Mouse (Mus musculus) right cerebral cortex, postnatal 10 days (tissue): ENCODE measurements around the gene Cdc6.

ENCODE experiments used
- DNase-seq, 2 experiments: peaks; one replicate each; pipeline ENCODE4 v3.0.0; 2021; ENCODE audit warnings: low spot score in 2 of 2

Gene Cdc6

GRCm38 (mm10) chr11:98961051-98961592 is 53.5 kb downstream of the Cdc6 start:
- no peak for DNase-seq

GRCm38 (mm10) chr11:98961766-98962165 is 54.2 kb downstream of the Cdc6 start:
- DNase-seq = no peak

GRCm38 (mm10) chr11:98962421-98963095 is 55.0 kb downstream of the Cdc6 start:
- DNase-seq = no peak

- DNase-seq = peak; percentile 88 to 89
Observed at GRCm38 (mm10) chr11:98963191-98964021, 55.8 kb downstream of the Cdc6 start.

GRCm38 (mm10) chr11:98964201-98964615 is 56.6 kb downstream of the Cdc6 start:
- DNase-seq = no peak

- DNase-seq = no peak
Observed at GRCm38 (mm10) chr11:98964616-98965415, 57.2 kb downstream of the Cdc6 start.

GRCm38 (mm10) chr11:98965416-98966077 is 57.9 kb downstream of the Cdc6 start:
- no peak for DNase-seq

GRCm38 (mm10) chr11:98966499-98967141 is 59.0 kb downstream of the Cdc6 start:
- peak; percentile 90 to 91 for DNase-seq

GRCm38 (mm10) chr11:98968079-98968478 is 60.5 kb downstream of the Cdc6 start:
- DNase-seq = no peak

GRCm38 (mm10) chr11:98968716-98969495 is 61.3 kb downstream of the Cdc6 start:
- DNase-seq = peak in 1 of 2 experiments; percentile 68

GRCm38 (mm10) chr11:98969496-98969927 is 61.9 kb downstream of the Cdc6 start:
- peak; percentile 90 to 93 for DNase-seq

- peak; percentile 63 to 65 for DNase-seq
Observed at GRCm38 (mm10) chr11:98970191-98970925, 62.8 kb downstream of the Cdc6 start.

- DNase-seq = peak; percentile 81 to 86
Observed at GRCm38 (mm10) chr11:98971316-98972031, 63.9 kb downstream of the Cdc6 start.

- peak; percentile 80 to 84 for DNase-seq
Observed at GRCm38 (mm10) chr11:98972215-98972614, 64.6 kb downstream of the Cdc6 start.

GRCm38 (mm10) chr11:98972801-98973360 is 65.3 kb downstream of the Cdc6 start:
- DNase-seq = peak; percentile 19 to 39
